Mouse (Mus musculus): ENCODE results near the gene Kif28. TPM values are rescaled to one million over a fixed set of nuclear protein-coding genes. Genes with fewer than 3 reads are reported as not detected.

Kif28 gene
- not detected in 2 replicates for polyA plus RNA-seq (2016; fragmentation: Nextera tagmentation; extraction: Ambion mirVana)

GRCm38 (mm10) chr1:179745171-179745570 is at the start of gene Kif28:
Kif28 (minus strand) TSS chr1:179745271.
- Histone ChIP-seq H3K4me2 (no peak within 1 kb of the TSS), H3K4me1 (no peaks in the 10 kb centered on the region), H3K9ac (no peak within 1 kb of the TSS), H3K27me3 (no peaks in the 10 kb centered on the region), H3K4me3 (replicated peaks) (no peak within 1 kb of the TSS), H3K36me3 (replicated peaks) (peaks cover 59% of the 10 kb centered on the region), H3K27ac (no peak within 1 kb of the TSS), H3K9me3 (no peaks in the 10 kb centered on the region)
- no peak for ATAC-seq (ENCODE audit: low FRiP score)
- 94% methylated on average over 9 of the region's 9 CpGs for WGBS

GRCm38 (mm10) chr1:179787281-179787680 is 42.2 kb upstream of the Kif28 start:
- peaks cover 73% of the 10 kb centered on the region for H3K36me3 ChIP-seq (replicated peaks)

DNA sequence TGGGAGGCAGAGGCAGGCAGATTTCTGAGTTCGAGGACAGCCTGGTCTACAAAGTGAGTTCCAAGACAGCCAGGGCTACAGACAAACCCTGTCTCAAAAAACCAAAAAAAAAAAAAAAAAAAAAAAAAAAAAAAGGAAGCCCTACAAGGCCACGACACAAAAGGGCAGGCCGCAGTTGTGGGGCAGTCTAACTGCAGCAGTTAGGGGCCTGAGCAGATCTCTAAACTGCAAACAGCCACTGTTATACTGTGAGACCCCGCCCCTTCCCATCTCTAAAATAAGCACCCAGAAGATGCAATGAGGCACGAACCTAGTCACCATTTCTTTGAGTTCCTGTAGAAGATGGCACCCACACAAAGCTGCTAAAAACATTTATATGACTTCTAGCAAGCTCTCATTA is 40.4 kb upstream of the Kif28 start:
- no peak overlapping the region for H3K4me2 ChIP-seq
- no peak overlapping the region for H3K9ac ChIP-seq
- no peaks in the 10 kb centered on the region for H3K27me3 ChIP-seq
- ATAC-seq (ENCODE audit: low FRiP score) = no peak
- no peaks in the 10 kb centered on the region for H3K4me1 ChIP-seq
- no peaks in the 10 kb centered on the region for H3K9me3 ChIP-seq
- WGBS = 93% methylated on average over 5 of the region's 5 CpGs
- no peak overlapping the region for H3K4me3 ChIP-seq (replicated peaks)
- no peak overlapping the region for H3K27ac ChIP-seq
- H3K36me3 ChIP-seq (replicated peaks) = peaks cover 69% of the 10 kb centered on the region

More at GRCm38 (mm10) chr1:179787281-179787680, 42.2 kb upstream of the Kif28 start:
- no peaks in the 10 kb centered on the region for H3K9me3 ChIP-seq
- no peak overlapping the region for H3K9ac ChIP-seq
- H3K4me1 ChIP-seq = no peaks in the 10 kb centered on the region
- no peak overlapping the region for H3K4me2 ChIP-seq
- no peak overlapping the region for H3K27ac ChIP-seq
- no peaks in the 10 kb centered on the region for H3K27me3 ChIP-seq
- 83% methylated on average over 4 of the region's 4 CpGs for WGBS
- no peak for ATAC-seq (ENCODE audit: low FRiP score)
- H3K4me3 ChIP-seq (replicated peaks) = no peak overlapping the region

DNA sequence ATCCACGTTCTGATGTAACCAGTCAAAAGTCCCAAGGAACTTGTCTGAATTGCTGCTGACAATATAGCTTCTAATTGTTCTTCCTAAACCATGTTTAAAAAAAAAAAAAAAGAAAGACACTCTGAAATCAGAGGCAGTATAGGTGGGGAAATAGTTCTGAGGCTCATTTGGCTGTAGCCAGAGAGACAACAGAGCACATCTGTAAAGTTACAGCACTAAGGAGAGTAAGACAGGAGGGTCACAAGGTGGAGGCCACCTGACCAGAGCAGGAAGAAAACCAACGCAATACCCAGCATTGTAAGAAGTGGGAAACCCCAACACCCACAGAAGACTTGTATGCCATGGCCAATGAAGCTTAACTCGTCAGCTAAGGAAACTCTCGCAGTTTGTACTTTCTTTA is 39.0 kb upstream of the Kif28 start:
- Histone ChIP-seq H3K4me2 (no peak overlapping the region), H3K9me3 (no peaks in the 10 kb centered on the region), H3K27me3 (no peaks in the 10 kb centered on the region), H3K27ac (no peak overlapping the region), H3K4me3 (replicated peaks) (no peak overlapping the region), H3K9ac (no peak overlapping the region), H3K4me1 (no peaks in the 10 kb centered on the region), H3K36me3 (replicated peaks) (peaks cover 69% of the 10 kb centered on the region)
- 81% methylated on average over 4 of the region's 4 CpGs for WGBS
- ATAC-seq (ENCODE audit: low FRiP score) = no peak

- Histone ChIP-seq H3K4me2 (no peak overlapping the region), H3K36me3 (replicated peaks) (peaks cover 86% of the 10 kb centered on the region), H3K27me3 (no peaks in the 10 kb centered on the region), H3K9me3 (no peaks in the 10 kb centered on the region), H3K4me3 (replicated peaks) (no peak overlapping the region), H3K9ac (no peak overlapping the region), H3K4me1 (no peaks in the 10 kb centered on the region), H3K27ac (no peak overlapping the region)
- WGBS = 95% methylated on average over 8 of the region's 8 CpGs
- no peak for ATAC-seq (ENCODE audit: low FRiP score)
Observed at GRCm38 (mm10) chr1:179776831-179777230, 31.8 kb upstream of the Kif28 start.

GRCm38 (mm10) chr1:179760553-179760952 is 15.5 kb upstream of the Kif28 start:
- 97% methylated on average over 4 of the region's 4 CpGs for WGBS
- Histone ChIP-seq H3K9ac (no peak overlapping the region), H3K9me3 (no peaks in the 10 kb centered on the region), H3K36me3 (replicated peaks) (peaks cover 84% of the 10 kb centered on the region), H3K4me1 (no peaks in the 10 kb centered on the region), H3K27ac (no peak overlapping the region), H3K27me3 (no peaks in the 10 kb centered on the region), H3K4me2 (no peak overlapping the region), H3K4me3 (replicated peaks) (no peak overlapping the region)
- ATAC-seq (ENCODE audit: low FRiP score) = no peak

DNA sequence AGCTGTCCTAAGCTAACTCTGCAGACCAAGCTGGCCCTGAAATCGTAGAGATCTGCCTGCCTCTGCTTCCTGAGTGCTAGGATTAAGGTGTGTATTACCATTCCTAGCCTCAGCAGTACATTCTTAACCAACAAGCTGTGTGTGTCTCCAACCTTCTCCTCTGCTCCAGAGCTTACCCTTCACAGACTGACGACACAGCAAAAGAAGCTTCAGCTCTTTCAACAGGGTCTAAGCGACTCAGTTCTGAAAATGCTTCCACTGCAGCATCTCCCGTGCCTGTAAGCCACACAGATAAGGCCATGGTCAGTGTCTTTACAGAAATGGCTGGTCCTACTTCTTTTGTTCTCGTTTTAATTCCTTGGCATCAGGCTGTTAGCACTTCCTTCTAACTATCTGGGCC is 15.0 kb upstream of the Kif28 start:
- no peak overlapping the region for H3K4me3 ChIP-seq (replicated peaks)

GRCm38 (mm10) chr1:179756477-179756876 is 11.4 kb upstream of the Kif28 start:
- no peak for ATAC-seq (ENCODE audit: low FRiP score)
- H3K9ac ChIP-seq = no peak overlapping the region
- H3K4me2 ChIP-seq = no peak overlapping the region
- no peak overlapping the region for H3K27ac ChIP-seq
- H3K4me1 ChIP-seq = no peaks in the 10 kb centered on the region
- no peak overlapping the region for H3K4me3 ChIP-seq (replicated peaks)
- H3K27me3 ChIP-seq = no peaks in the 10 kb centered on the region
- H3K9me3 ChIP-seq = no peaks in the 10 kb centered on the region
- peaks cover 76% of the 10 kb centered on the region for H3K36me3 ChIP-seq (replicated peaks)

More for the DNA sequence above, 15.0 kb upstream of the Kif28 start:
- 93% methylated on average over 5 of the region's 5 CpGs for WGBS
- H3K4me2 ChIP-seq = no peak overlapping the region
- no peak for ATAC-seq (ENCODE audit: low FRiP score)
- H3K27ac ChIP-seq = no peak overlapping the region
- no peaks in the 10 kb centered on the region for H3K4me1 ChIP-seq
- H3K27me3 ChIP-seq = no peaks in the 10 kb centered on the region
- H3K9ac ChIP-seq = no peak overlapping the region
- peaks cover 84% of the 10 kb centered on the region for H3K36me3 ChIP-seq (replicated peaks)
- H3K9me3 ChIP-seq = no peaks in the 10 kb centered on the region

- WGBS = 96% methylated on average over 8 of the region's 8 CpGs
- Histone ChIP-seq H3K36me3 (replicated peaks) (peaks cover 74% of the 10 kb centered on the region), H3K27me3 (no peaks in the 10 kb centered on the region)
Observed at GRCm38 (mm10) chr1:179753006-179753405, 7.9 kb upstream of the Kif28 start.

DNA sequence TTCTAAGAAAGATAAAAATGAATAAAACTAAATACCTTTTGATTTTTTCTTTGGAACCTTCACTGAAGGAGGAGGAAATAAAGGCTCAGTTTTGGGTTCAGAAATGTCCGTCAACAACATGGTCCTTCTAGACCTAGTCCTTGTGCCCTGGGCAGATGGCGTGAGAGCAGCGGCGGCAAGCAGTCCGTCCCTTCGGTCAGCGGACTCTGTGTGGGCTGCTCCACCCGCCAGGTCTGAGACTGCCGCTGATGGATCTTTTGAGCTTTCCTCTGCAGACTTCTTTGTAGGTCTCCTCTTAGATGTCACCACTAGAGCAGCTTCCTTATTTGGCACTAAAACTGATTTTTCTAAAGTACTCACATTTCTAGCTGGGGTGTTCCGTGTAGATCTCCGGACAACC is 7.2 kb upstream of the Kif28 start:
- H3K4me1 ChIP-seq = no peaks in the 10 kb centered on the region
- no peaks in the 10 kb centered on the region for H3K9me3 ChIP-seq
- 96% methylated on average over 11 of the region's 11 CpGs for WGBS
- no peaks in the 10 kb centered on the region for H3K27me3 ChIP-seq
- no peak overlapping the region for H3K4me3 ChIP-seq (replicated peaks)
- peaks cover 75% of the 10 kb centered on the region for H3K36me3 ChIP-seq (replicated peaks)
- ATAC-seq (ENCODE audit: low FRiP score) = no peak
- no peak overlapping the region for H3K9ac ChIP-seq
- H3K4me2 ChIP-seq = no peak overlapping the region
- no peak overlapping the region for H3K27ac ChIP-seq

More at GRCm38 (mm10) chr1:179753006-179753405, 7.9 kb upstream of the Kif28 start:
- Histone ChIP-seq H3K27ac (no peak overlapping the region), H3K4me1 (no peaks in the 10 kb centered on the region), H3K9ac (no peak overlapping the region), H3K4me3 (replicated peaks) (no peak overlapping the region), H3K9me3 (no peaks in the 10 kb centered on the region), H3K4me2 (no peak overlapping the region)
- no peak for ATAC-seq (ENCODE audit: low FRiP score)

DNA sequence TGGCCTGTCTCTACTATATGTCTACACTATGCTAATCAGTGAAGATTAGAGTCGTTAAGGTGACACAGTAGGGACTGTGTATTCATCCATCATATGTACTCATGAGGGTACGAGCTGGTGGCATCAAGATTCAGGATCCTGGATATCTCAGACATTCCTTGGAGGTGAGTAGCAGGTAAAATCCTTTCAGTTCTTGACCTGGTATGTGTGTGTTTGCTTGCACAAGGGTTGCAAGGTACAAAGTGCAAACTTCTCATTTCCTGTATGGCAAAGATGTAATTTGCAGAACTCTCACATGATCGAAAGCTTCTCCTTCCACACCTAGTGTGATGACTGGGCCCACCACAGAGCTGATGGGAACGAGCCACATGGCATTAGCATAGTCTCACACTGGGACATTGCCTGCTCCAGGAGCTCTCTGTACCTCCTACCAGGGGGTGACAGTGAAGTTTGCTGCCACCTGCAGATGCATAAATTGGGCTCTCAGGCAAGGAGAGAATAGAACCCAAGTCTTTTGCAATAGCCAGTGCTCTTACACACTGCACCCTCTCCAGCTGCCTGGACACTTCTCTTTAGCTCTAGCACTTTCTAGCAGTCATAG is 1.4 kb downstream of the Kif28 start:
- Histone ChIP-seq H3K27ac (no peak overlapping the region), H3K27me3 (no peaks in the 10 kb centered on the region), H3K9me3 (no peaks in the 10 kb centered on the region), H3K4me3 (replicated peaks) (no peak overlapping the region), H3K4me2 (no peak overlapping the region), H3K9ac (no peak overlapping the region), H3K36me3 (replicated peaks) (peaks cover 50% of the 10 kb centered on the region), H3K4me1 (no peaks in the 10 kb centered on the region)
- 87% methylated on average over 4 of the region's 4 CpGs for WGBS
- ATAC-seq (ENCODE audit: low FRiP score) = no peak; the same call in 1 of the 2 replicates

DNA sequence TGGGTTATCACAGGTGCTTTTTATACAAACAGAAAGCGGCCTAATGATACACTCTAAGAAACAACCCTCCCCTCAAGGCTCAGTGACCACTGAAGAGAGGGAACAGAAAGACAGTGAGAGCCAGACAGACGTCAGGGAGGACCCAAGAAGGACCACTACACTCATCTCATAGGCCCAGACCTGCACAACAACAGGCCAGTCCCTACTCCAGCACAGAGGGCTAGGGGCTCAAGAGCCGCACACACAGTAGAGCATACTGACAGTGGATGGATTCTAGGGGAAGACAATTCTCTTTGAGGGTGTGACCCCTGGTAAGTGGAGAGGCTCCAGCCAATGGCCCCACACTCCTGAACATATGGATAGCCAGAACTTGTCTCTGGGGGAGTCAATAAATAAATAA is 8.6 kb downstream of the Kif28 start:
- WGBS = 85% methylated on average over 3 of the region's 3 CpGs
- Histone ChIP-seq H3K4me3 (replicated peaks) (no peak overlapping the region), H3K4me1 (no peaks in the 10 kb centered on the region), H3K9ac (no peak overlapping the region), H3K27me3 (no peaks in the 10 kb centered on the region), H3K27ac (no peak overlapping the region), H3K4me2 (no peak overlapping the region), H3K36me3 (replicated peaks) (no peaks in the 10 kb centered on the region), H3K9me3 (no peaks in the 10 kb centered on the region)
- ATAC-seq (ENCODE audit: low FRiP score) = no peak

All from forebrain, embryonic 12.5 days (tissue).